7 mouse cellular contexts compared by ENCODE assay signal in genomic region chr9:64784841-64785240, GRCm38 (mm10). TPM values are rescaled to one million over a fixed set of nuclear protein-coding genes. Genes with fewer than 3 reads are reported as not detected.
A peak's percentile ranks its signal among the peaks of the same experiment; 100 is the strongest.
DNase-seq lines count a peak whose midpoint lies in the region; ATAC-seq and TF ChIP-seq lines count a peak whose summit lies in the region.

No protein-coding gene starts in this region.

- H3K9me3 ChIP-seq in midbrain, embryonic 14.5 days (ENCODE audit: control insufficient read depth, low read length) = no peaks in the 10 kb centered on the region
- H3K9me3 ChIP-seq in midbrain, embryonic 16.5 days (replicated peaks; ENCODE audit: control insufficient read depth, low read length, poor library complexity, severe bottlenecking) = no peaks in the 10 kb centered on the region
- no peaks in the 10 kb centered on the region for H3K9me3 ChIP-seq in lung, embryonic 14.5 days (ENCODE audit: low read depth, low read length)

- H3K36me3 ChIP-seq in midbrain, embryonic 14.5 days (ENCODE audit: control insufficient read depth, insufficient read depth, low read length) = no peaks in the 10 kb centered on the region
- H3K36me3 ChIP-seq in midbrain, embryonic 16.5 days (ENCODE audit: control insufficient read depth, insufficient read depth, low read length) = no peaks in the 10 kb centered on the region
- H3K36me3 ChIP-seq in lung, embryonic 14.5 days (ENCODE audit: insufficient read depth) = no peaks in the 10 kb centered on the region

- H3K27ac ChIP-seq in midbrain, embryonic 14.5 days (replicated peaks; ENCODE audit: low read depth, low read length) = no peak overlapping the region
- H3K27ac ChIP-seq in midbrain, embryonic 16.5 days (ENCODE audit: low read length) = no peak overlapping the region
- no peak overlapping the region for H3K27ac ChIP-seq in lung, embryonic 14.5 days (ENCODE audit: low read depth)

- DNase-seq in midbrain, embryonic 14.5 days = peak; percentile 63
- DNase-seq in R1 (ENCODE audit: low read depth, low spot score) = peak; percentile 67
- DNase-seq in heart, postnatal 4 days = peak; percentile 76
- peak; percentile 83 for DNase-seq in lung, embryonic 14.5 days
- peak; percentile 83 to 92 for DNase-seq in spleen, postnatal 10 days (ENCODE audit: low spot score in 2 of 2)

- ATAC-seq in midbrain, embryonic 14.5 days (ENCODE audit: low FRiP score, low TSS enrichment) = no peak
- ATAC-seq in midbrain, embryonic 16.5 days = no peak
- ATAC-seq in common myeloid progenitor, adult 5-6 weeks (replicated peaks; ENCODE audit: low read depth, poor library complexity, severe bottlenecking) = peak; percentile 64
- ATAC-seq in lung, embryonic 14.5 days (ENCODE audit: insufficient read depth) = no peak

- no peak overlapping the region for H3K4me3 ChIP-seq in midbrain, embryonic 14.5 days (replicated peaks; ENCODE audit: low read depth, low read length)
- no peak overlapping the region for H3K4me3 ChIP-seq in midbrain, embryonic 16.5 days (ENCODE audit: low read depth, low read length)
- H3K4me3 ChIP-seq in lung, embryonic 14.5 days (ENCODE audit: low read depth, low read length) = no peak overlapping the region

- no peak overlapping the region for H3K9ac ChIP-seq in midbrain, embryonic 14.5 days (replicated peaks; ENCODE audit: low read length)
- no peak overlapping the region for H3K9ac ChIP-seq in midbrain, embryonic 16.5 days (ENCODE audit: low read depth, low read length)
- no peak overlapping the region for H3K9ac ChIP-seq in lung, embryonic 14.5 days

- no peaks in the 10 kb centered on the region for H3K27me3 ChIP-seq in midbrain, embryonic 14.5 days (ENCODE audit: control insufficient read depth, insufficient read depth, low read length)
- no peaks in the 10 kb centered on the region for H3K27me3 ChIP-seq in midbrain, embryonic 16.5 days (ENCODE audit: control insufficient read depth, insufficient read depth, low read depth, low read length)
- no peaks in the 10 kb centered on the region for H3K27me3 ChIP-seq in lung, embryonic 14.5 days (ENCODE audit: insufficient read depth, low read length)

- TF ChIP-seq CTCF in lung, embryonic 14.5 days (IDR thresholded peaks at IDR 0.05; ENCODE audit: low read depth) = peak; percentile 84

- no peak overlapping the region for H3K4me2 ChIP-seq in midbrain, embryonic 14.5 days (ENCODE audit: low read length)
- H3K4me2 ChIP-seq in midbrain, embryonic 16.5 days (ENCODE audit: low read length) = no peak overlapping the region
- no peak overlapping the region for H3K4me2 ChIP-seq in lung, embryonic 14.5 days

- WGBS in midbrain, embryonic 14.5 days = 33% methylated on average over 4 of the region's 4 CpGs
- 31% methylated on average over 4 of the region's 4 CpGs for WGBS in midbrain, embryonic 16.5 days
- 29% methylated on average over 4 of the region's 4 CpGs for WGBS in lung, embryonic 14.5 days

- no peaks in the 10 kb centered on the region for H3K4me1 ChIP-seq in midbrain, embryonic 14.5 days (ENCODE audit: control insufficient read depth, insufficient read depth, low read length)
- no peaks in the 10 kb centered on the region for H3K4me1 ChIP-seq in midbrain, embryonic 16.5 days (ENCODE audit: control insufficient read depth, insufficient read depth, low read length)
- no peaks in the 10 kb centered on the region for H3K4me1 ChIP-seq in lung, embryonic 14.5 days (ENCODE audit: insufficient read depth)

RNA-seq across cellular contexts. Expression of gene Dennd4a, which starts 26.3 kb away (rescaled TPM):
- polyA plus RNA-seq in midbrain, embryonic 14.5 days (2014; fragmentation: Nextera tagmentation; extraction: Ambion mirVana) = 12.8 and 14.1 TPM in 2 replicates
- polyA plus RNA-seq in midbrain, embryonic 16.5 days (2015; fragmentation: Nextera tagmentation; extraction: Ambion mirVana) = 9.6 and 10.2 TPM in 2 replicates
- total RNA-seq in common myeloid progenitor, adult 5-6 weeks (2017) = 46.0 and 49.2 TPM in 2 replicates
- total RNA-seq in heart, postnatal 4 days (2021) = 10 to 100 TPM; 13.8 to 16.9 TPM
- 9.8 and 10.9 TPM in 2 replicates for polyA plus RNA-seq in lung, embryonic 14.5 days (2014; fragmentation: Nextera tagmentation; extraction: Ambion mirVana)

RNA-seq across cellular contexts. Expression of gene Rab11a, which starts 47.3 kb away (rescaled TPM):
- 446 and 467 TPM in 2 replicates for polyA plus RNA-seq in midbrain, embryonic 14.5 days (2014; fragmentation: Nextera tagmentation; extraction: Ambion mirVana)
- polyA plus RNA-seq in midbrain, embryonic 16.5 days (2015; fragmentation: Nextera tagmentation; extraction: Ambion mirVana) = 439 and 482 TPM in 2 replicates
- 119 and 130 TPM in 2 replicates for total RNA-seq in common myeloid progenitor, adult 5-6 weeks (2017)
- total RNA-seq in heart, postnatal 4 days (2021) = 100 to 1,000 TPM; 268 to 285 TPM
- 327 and 330 TPM in 2 replicates for polyA plus RNA-seq in lung, embryonic 14.5 days (2014; fragmentation: Nextera tagmentation; extraction: Ambion mirVana)
